Mouse (Mus musculus) hindbrain, embryonic 12.5 days (tissue): ENCODE measurements at regions not wholly inside any gene's neighbourhood (a gene's known extent, or its start where the extent isn't known, plus 50 kb on each side); places are given as distances from the start of the nearest gene placed in this dataset.
A peak's percentile ranks its signal among the peaks of the same experiment; 100 is the strongest.

Experiments used
- ATAC-seq: fragments of 200-750 bp; cut with Nextera tagmentation; 2 replicates; pipeline ENCODE4 v1.8.0; 2017; ENCODE audit warnings: moderate TSS enrichment; ENCODE audit not compliant: low FRiP score
- H3K27ac ChIP-seq: fragments of 300-500 bp; sonication (generic); 2 replicates; pipeline ENCODE4 v1.5.1; 2016; ENCODE audit warnings: mild to moderate bottlenecking
- H3K27me3 ChIP-seq: fragments of 300-500 bp; sonication (generic); 2 replicates; pipeline ENCODE4 v1.6.1; 2016; ENCODE audit warnings: mild to moderate bottlenecking
- H3K36me3 ChIP-seq: fragments of 300-500 bp; sonication (generic); 2 replicates; pipeline ENCODE4 v1.6.1; 2016; ENCODE audit warnings: mild to moderate bottlenecking
- H3K4me1 ChIP-seq: fragments of 300-500 bp; sonication (generic); 2 replicates; pipeline ENCODE4 v1.6.1; 2016
- H3K4me2 ChIP-seq: fragments of 300-500 bp; sonication (generic); replicated peaks from 2 replicates; pipeline ENCODE4 v1.6.1; 2016; ENCODE audit warnings: mild to moderate bottlenecking
- H3K4me3 ChIP-seq: fragments of 300-500 bp; sonication (generic); 2 replicates; pipeline ENCODE4 v1.5.1; 2016; ENCODE audit warnings: mild to moderate bottlenecking
- H3K9ac ChIP-seq: fragments of 300-500 bp; sonication (generic); 2 replicates; pipeline ENCODE4 v1.6.1; 2016; ENCODE audit warnings: mild to moderate bottlenecking, moderate library complexity
- H3K9me3 ChIP-seq: fragments of 300-500 bp; sonication (generic); replicated peaks from 2 replicates; pipeline ENCODE4 v1.6.1; 2016; ENCODE audit warnings: mild to moderate bottlenecking
- WGBS: fragments of 180-500 bp; shearing (Covaris S2); methylation state at CpG from one replicate; pipeline ENCODE4 v1.1.7; 2016; 5-methylcytosine and 5-hydroxymethylcytosine counted together

GRCm38 (mm10) chr11:24925135-24925534, 847.3 kb downstream of the Bcl11a start:
- H3K27me3 ChIP-seq = no peaks in the 10 kb centered on the region
- no peak overlapping the region for H3K4me2 ChIP-seq
- no peak overlapping the region for H3K4me3 ChIP-seq
- H3K9me3 ChIP-seq = no peaks in the 10 kb centered on the region
- ATAC-seq = no peak
- no peak overlapping the region for H3K27ac ChIP-seq
- H3K9ac ChIP-seq = no peak overlapping the region
- H3K36me3 ChIP-seq = no peaks in the 10 kb centered on the region
- H3K4me1 ChIP-seq = peaks cover 2% of the 10 kb centered on the region; the same call in 1 of the 2 replicates

- Histone ChIP-seq H3K36me3 (no peaks in the 10 kb centered on the region), H3K4me1 (no peaks in the 10 kb centered on the region), H3K27ac (no peak overlapping the region), H3K9ac (no peak overlapping the region), H3K9me3 (no peaks in the 10 kb centered on the region), H3K4me2 (no peak overlapping the region), H3K27me3 (no peaks in the 10 kb centered on the region), H3K4me3 (no peak overlapping the region)
- no peak for ATAC-seq
These were observed 865.8 kb downstream of the Bcl11a start for GRCm38 (mm10) chr11:24943646-24944045.

- ATAC-seq = no peak
- Histone ChIP-seq H3K36me3 (no peaks in the 10 kb centered on the region), H3K9ac (no peak overlapping the region), H3K4me2 (no peak overlapping the region), H3K27me3 (no peaks in the 10 kb centered on the region), H3K4me3 (no peak overlapping the region), H3K27ac (no peak overlapping the region), H3K9me3 (no peaks in the 10 kb centered on the region), H3K4me1 (no peaks in the 10 kb centered on the region)
- WGBS = 61% methylated on average over 1 of the region's 1 CpGs
These were observed 873.3 kb downstream of the Bcl11a start for GRCm38 (mm10) chr11:24951161-24951560.

GRCm38 (mm10) chr11:24972359-24972758, 894.5 kb downstream of the Bcl11a start:
- no peak overlapping the region for H3K9ac ChIP-seq

GRCm38 (mm10) chr11:24980193-24980665, 902.4 kb downstream of the Bcl11a start:
- no peaks in the 10 kb centered on the region for H3K36me3 ChIP-seq
- H3K4me2 ChIP-seq = no peak overlapping the region
- H3K9ac ChIP-seq = no peak overlapping the region
- H3K9me3 ChIP-seq = no peaks in the 10 kb centered on the region
- 61% methylated on average over 9 of the region's 9 CpGs for WGBS
- no peak overlapping the region for H3K27ac ChIP-seq
- H3K4me3 ChIP-seq = no peak overlapping the region
- no peaks in the 10 kb centered on the region for H3K27me3 ChIP-seq
- no peak for ATAC-seq
- H3K4me1 ChIP-seq = peaks cover 20% of the 10 kb centered on the region

More at GRCm38 (mm10) chr11:24972359-24972758, 894.5 kb downstream of the Bcl11a start:
- 89% methylated on average over 2 of the region's 2 CpGs for WGBS
- Histone ChIP-seq H3K4me3 (no peak overlapping the region), H3K27me3 (no peaks in the 10 kb centered on the region), H3K36me3 (no peaks in the 10 kb centered on the region), H3K9me3 (no peaks in the 10 kb centered on the region), H3K27ac (no peak overlapping the region), H3K4me1 (no peaks in the 10 kb centered on the region), H3K4me2 (no peak overlapping the region)
- no peak for ATAC-seq

GRCm38 (mm10) chr11:24983060-24983629, 905.3 kb downstream of the Bcl11a start:
- Histone ChIP-seq H3K9ac (no peak overlapping the region), H3K4me1 (peaks cover 20% of the 10 kb centered on the region), H3K9me3 (no peaks in the 10 kb centered on the region), H3K4me3 (no peak overlapping the region), H3K27me3 (no peaks in the 10 kb centered on the region), H3K4me2 (no peak overlapping the region), H3K27ac (peak overlapping the region; percentile 8), H3K36me3 (no peaks in the 10 kb centered on the region)
- WGBS = 65% methylated on average over 10 of the region's 10 CpGs
- 0 out of 2 replicates have a peak, but pooled peaks have one; percentile 58 for ATAC-seq

- no peak for ATAC-seq
- WGBS = 25% methylated on average over 5 of the region's 5 CpGs
- H3K9me3 ChIP-seq = no peaks in the 10 kb centered on the region
These were observed 927.6 kb downstream of the Bcl11a start for GRCm38 (mm10) chr11:25005491-25005890.

GRCm38 (mm10) chr11:25026786-25027185, 948.9 kb downstream of the Bcl11a start:
- Histone ChIP-seq H3K9me3 (no peaks in the 10 kb centered on the region), H3K4me1 (no peaks in the 10 kb centered on the region), H3K4me2 (no peak overlapping the region), H3K4me3 (no peak overlapping the region), H3K9ac (no peak overlapping the region), H3K27ac (no peak overlapping the region), H3K27me3 (no peaks in the 10 kb centered on the region), H3K36me3 (no peaks in the 10 kb centered on the region)
- WGBS = 76% methylated on average over 4 of the region's 4 CpGs
- ATAC-seq = no peak

More at GRCm38 (mm10) chr11:25005491-25005890, 927.6 kb downstream of the Bcl11a start:
- Histone ChIP-seq H3K27ac (no peak overlapping the region), H3K4me3 (no peak overlapping the region), H3K36me3 (no peaks in the 10 kb centered on the region), H3K9ac (no peak overlapping the region), H3K4me2 (no peak overlapping the region), H3K27me3 (no peaks in the 10 kb centered on the region), H3K4me1 (peaks cover 3% of the 10 kb centered on the region; the same call in 1 of the 2 replicates)

- Histone ChIP-seq H3K27ac (no peak overlapping the region), H3K4me3 (no peak overlapping the region), H3K36me3 (no peaks in the 10 kb centered on the region), H3K9me3 (no peaks in the 10 kb centered on the region), H3K4me2 (no peak overlapping the region), H3K4me1 (peaks cover 5% of the 10 kb centered on the region; the same call in 1 of the 2 replicates), H3K27me3 (no peaks in the 10 kb centered on the region), H3K9ac (no peak overlapping the region)
- 34% methylated on average over 4 of the region's 4 CpGs for WGBS
- no peak for ATAC-seq
These were observed 963.1 kb downstream of the Bcl11a start for GRCm38 (mm10) chr11:25040983-25041382.

GRCm38 (mm10) chr11:25042763-25043162, 964.9 kb downstream of the Bcl11a start:
- no peaks in the 10 kb centered on the region for H3K27me3 ChIP-seq
- H3K4me3 ChIP-seq = no peak overlapping the region
- no peak overlapping the region for H3K4me2 ChIP-seq
- no peak for ATAC-seq
- no peak overlapping the region for H3K9ac ChIP-seq
- H3K4me1 ChIP-seq = peaks cover 5% of the 10 kb centered on the region; the same call in 1 of the 2 replicates
- no peaks in the 10 kb centered on the region for H3K36me3 ChIP-seq
- no peaks in the 10 kb centered on the region for H3K9me3 ChIP-seq
- WGBS = 86% methylated on average over 3 of the region's 3 CpGs
- H3K27ac ChIP-seq = no peak overlapping the region

GRCm38 (mm10) chr11:25045339-25045738, 967.5 kb downstream of the Bcl11a start:
- WGBS = 31% methylated on average over 3 of the region's 3 CpGs
- H3K27me3 ChIP-seq = no peaks in the 10 kb centered on the region
- H3K9me3 ChIP-seq = no peaks in the 10 kb centered on the region
- no peak for ATAC-seq
- no peak overlapping the region for H3K9ac ChIP-seq
- H3K4me1 ChIP-seq = peaks cover 5% of the 10 kb centered on the region; the same call in 1 of the 2 replicates
- no peak overlapping the region for H3K27ac ChIP-seq
- no peaks in the 10 kb centered on the region for H3K36me3 ChIP-seq
- no peak overlapping the region for H3K4me2 ChIP-seq
- no peak overlapping the region for H3K4me3 ChIP-seq

- Histone ChIP-seq H3K27me3 (no peaks in the 10 kb centered on the region), H3K9ac (no peak overlapping the region), H3K36me3 (no peaks in the 10 kb centered on the region), H3K27ac (no peak overlapping the region), H3K4me2 (no peak overlapping the region), H3K9me3 (no peaks in the 10 kb centered on the region), H3K4me1 (peaks cover 2% of the 10 kb centered on the region; the same call in 1 of the 2 replicates), H3K4me3 (no peak overlapping the region)
- no peak for ATAC-seq
- 70% methylated on average over 7 of the region's 7 CpGs for WGBS
These were observed 968.1 kb downstream of the Bcl11a start for GRCm38 (mm10) chr11:25045977-25046376.

- peaks cover 9% of the 10 kb centered on the region for H3K4me1 ChIP-seq
- no peak overlapping the region for H3K9ac ChIP-seq
- no peak for ATAC-seq
- WGBS = 73% methylated on average over 2 of the region's 2 CpGs
- H3K36me3 ChIP-seq = no peaks in the 10 kb centered on the region
- H3K4me3 ChIP-seq = no peak overlapping the region
- H3K27me3 ChIP-seq = no peaks in the 10 kb centered on the region
- no peak overlapping the region for H3K4me2 ChIP-seq
- peaks cover 5% of the 10 kb centered on the region; the same call in 1 of the 2 replicates for H3K9me3 ChIP-seq
- H3K27ac ChIP-seq = no peak overlapping the region
These were observed 977.8 kb downstream of the Bcl11a start for GRCm38 (mm10) chr11:25055698-25056097.
